Mouse (Mus musculus): ENCODE measurements around the gene St6galnac5.

DNA sequence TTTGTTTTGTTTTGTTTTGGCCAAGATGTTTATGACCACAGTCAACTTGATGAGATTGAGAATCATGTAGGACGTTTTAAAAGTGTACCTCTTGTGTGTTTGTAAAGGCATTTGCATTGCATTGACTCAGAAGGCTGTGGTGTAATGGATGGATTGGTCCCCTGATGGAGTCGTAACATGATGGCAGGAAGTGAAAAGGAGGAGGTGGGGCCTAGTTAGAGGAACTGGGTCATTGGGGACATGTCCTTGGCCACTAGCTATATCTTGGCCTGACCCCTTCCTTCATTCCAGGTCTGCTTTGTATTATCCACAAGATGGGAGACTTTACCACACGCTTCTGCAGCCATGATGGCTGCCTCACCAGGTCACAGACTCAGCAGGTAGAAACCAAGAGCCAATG, 50.7 kb downstream of the St6galnac5 start:
- TF ChIP-seq MAX (IDR thresholded peaks at IDR 0.05; ENCODE audit: low read depth), result no peak
- TF ChIP-seq SRF (IDR thresholded peaks at IDR 0.05; ENCODE audit: control insufficient read depth, insufficient read length, low read depth), result no peak
- TF ChIP-seq E2F4 (IDR thresholded peaks at IDR 0.05; ENCODE audit: insufficient read depth), result no peak
- no peak for TF ChIP-seq POLR2A (IDR thresholded peaks at IDR 0.05; ENCODE audit: insufficient read length, low read depth)
- TF ChIP-seq USF1 (IDR thresholded peaks at IDR 0.05; ENCODE audit: low read depth), result no peak

All from myocyte (in vitro differentiated cells).